Mouse (Mus musculus): Measurements from ENCODE around the gene Mdfic.

Mdfic gene

DNA sequence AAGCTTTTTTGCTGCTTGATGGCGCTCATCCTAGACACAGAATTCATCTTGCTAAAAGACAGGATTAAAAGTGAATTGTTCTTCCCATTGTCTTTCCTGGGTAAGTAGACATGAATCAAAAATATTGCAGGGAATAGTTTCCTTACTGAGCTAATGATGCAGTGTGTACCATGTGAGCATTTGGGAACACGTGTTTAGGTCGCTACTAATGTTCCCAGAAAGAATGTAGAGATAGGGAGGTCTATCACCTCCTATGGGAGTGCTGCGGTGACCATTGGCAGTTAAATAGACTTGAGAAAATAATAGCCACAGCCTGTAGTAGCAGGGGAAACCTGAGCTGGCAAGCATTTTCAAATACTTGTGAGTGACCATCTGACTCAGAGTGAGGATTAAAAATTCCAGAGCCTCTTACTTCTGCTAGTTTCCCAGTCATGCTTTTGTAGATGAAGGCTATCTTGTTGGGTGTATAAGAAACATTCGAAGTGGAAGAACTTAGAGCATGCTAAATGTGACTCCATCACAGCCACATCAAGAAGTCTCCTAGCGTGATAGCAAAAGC is 22.2 kb downstream of the Mdfic start:
- DNase-seq (ENCODE audit: low spot score), result no peak

DNA sequence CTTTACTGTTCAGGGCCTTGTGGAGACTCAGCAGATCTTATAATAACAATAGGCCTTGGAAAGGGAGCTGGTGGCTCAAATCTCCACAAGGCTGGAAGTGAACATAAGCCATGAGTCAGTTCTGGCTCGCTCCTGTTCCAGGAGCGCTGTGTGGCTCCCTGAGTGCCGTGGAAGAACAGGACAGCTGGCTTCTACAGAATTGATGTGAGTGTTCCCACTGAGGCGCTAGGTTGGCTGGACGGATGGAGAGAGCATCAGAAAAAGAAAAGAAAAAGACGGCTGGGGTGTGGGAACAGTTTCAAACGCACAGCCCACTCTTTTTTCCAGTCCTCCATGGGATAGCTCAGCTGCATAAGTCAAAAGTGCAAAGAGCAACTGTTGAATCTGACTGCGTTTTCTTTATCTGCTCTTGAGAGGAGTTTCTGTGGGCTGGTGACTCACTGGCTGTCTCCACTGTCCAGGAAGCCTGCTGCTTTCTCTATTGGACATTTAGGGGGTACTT is 22.9 kb downstream of the Mdfic start:
- DNase-seq (ENCODE audit: low spot score), result no peak

DNA sequence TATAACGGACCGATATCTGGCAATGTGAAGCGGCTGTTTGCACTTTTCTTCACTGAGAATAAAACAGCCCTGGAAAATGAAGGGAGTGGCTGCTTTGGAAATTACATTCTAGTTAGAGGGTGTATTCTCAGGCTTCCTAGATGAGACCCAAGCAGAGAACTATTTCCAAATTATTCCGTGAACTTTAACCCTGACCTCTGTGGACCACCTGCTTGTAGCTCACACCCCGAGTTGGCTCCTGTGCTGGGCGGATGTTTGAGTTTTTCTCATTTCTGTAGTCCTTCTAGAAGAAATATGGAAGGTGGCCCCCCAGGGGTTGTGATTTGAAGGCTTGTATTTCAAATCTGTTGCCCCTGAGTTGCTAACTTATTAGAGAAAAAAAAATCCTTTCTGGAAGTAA is 23.3 kb downstream of the Mdfic start:
- no peak for DNase-seq (ENCODE audit: low spot score)

DNA sequence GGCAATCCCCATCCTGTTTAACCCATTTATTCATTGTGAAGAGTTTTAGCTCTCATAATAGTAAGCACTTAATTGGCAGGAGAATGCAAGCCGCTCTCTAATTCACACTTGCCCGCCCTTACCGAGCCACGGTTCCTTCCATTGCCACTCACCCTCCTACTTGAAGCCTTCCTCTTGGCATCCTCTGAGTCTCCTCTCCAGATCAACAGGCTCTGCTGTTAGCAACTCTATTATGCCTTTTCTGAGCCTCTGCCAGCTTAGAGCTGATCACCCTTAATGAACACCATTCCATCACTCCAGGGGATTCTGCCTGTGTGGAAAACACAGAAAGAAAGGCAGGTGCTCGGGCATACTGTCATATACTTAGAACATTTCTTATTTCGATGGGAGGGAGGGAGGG is 24.9 kb downstream of the Mdfic start:
- DNase-seq (ENCODE audit: low spot score), result no peak

DNA sequence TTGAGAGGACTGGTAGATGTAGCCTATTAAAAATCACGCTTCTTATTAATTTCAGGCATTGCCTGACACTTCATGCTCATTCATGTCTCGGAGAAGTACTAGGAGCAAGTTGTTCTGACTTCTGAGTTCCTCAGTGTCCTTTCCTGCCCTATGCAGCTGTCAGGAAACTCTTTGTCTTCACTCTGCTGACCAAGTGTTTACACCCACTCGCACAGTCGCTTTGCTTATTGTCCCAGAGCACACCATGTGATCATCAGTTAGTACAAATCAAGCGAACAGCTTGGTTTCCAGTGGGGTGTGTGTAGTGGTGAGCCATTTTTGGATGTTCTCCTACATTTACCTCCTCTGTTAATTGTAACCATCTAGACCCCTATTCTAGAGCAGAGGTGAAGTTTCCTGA is 25.4 kb downstream of the Mdfic start:
- no peak for DNase-seq (ENCODE audit: low spot score)

DNA sequence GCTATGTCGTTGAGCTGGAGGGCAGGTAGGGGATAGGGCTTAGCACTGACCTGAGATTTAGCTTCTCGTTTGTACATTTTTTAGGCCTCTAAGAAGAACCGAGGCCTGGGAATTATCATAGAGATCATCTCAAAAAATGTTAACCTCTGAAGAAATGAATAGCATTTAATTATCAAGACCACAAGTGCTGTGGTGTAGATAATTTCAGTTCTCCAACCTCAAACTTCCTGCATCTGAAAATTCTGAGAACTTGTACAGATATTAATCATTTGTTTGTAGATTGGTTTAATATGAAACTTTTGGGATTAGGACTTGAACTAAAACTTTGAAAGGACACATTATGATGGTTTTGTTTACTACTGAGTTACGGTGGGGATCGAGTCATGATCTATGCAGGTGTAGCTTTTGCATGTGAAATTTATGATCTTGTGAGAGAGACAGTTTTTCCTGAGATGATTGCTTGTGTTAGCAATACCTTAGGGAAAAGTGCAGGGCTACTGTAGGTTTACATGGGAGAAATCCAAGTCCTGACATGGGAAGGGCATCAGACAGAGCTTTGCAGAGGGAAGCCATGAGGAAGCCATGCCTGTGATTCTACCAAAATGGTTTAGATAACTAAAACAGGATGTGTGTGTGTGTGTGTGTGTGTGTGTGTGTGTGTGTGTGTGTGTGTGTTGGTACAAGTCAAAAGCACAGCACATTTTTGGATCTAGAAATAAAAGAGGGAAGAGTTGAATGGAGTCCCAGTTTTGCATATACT is 27.1 kb downstream of the Mdfic start:
- DNase-seq (ENCODE audit: low spot score), result no peak

DNA sequence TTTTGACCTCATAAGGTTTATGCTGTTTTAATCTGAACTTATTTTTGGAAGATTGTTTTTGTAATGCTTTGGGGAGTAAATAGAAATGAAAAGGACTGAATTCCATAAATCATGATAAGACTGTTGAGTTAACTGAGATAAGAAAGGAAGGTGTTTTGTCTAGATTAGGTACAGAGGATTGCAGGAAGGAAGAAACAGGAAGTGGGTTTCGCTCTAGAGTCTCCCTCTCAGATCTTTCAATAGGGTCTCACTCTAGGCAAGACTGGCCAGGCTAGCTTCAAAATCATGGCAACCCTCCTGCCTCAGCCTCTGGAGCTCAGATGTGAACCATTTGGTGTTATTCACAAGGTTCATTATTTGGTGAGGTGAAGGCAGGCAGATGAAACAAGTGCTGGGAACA is 27.8 kb downstream of the Mdfic start:
- DNase-seq (ENCODE audit: low spot score), result no peak

DNA sequence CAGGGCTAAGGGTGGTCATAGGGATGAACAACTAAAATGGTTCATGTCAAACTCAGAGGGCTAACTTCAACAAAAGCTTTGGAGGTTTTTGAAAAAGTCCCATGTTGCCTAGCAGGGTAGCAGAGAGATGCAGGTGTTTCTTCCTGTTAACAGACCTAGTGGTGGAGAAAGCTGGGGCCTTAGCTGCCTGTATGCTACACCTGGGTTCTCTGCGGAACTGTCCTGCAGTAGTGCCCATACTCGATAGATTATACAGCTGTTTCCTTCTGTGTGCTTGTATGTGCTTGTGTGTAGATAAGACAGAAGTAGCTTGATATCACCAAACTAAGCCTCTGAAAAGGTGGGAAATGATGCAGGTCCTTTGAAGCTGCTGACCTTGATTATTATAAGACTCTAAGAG is 28.5 kb downstream of the Mdfic start:
- no peak for DNase-seq (ENCODE audit: low spot score)

DNA sequence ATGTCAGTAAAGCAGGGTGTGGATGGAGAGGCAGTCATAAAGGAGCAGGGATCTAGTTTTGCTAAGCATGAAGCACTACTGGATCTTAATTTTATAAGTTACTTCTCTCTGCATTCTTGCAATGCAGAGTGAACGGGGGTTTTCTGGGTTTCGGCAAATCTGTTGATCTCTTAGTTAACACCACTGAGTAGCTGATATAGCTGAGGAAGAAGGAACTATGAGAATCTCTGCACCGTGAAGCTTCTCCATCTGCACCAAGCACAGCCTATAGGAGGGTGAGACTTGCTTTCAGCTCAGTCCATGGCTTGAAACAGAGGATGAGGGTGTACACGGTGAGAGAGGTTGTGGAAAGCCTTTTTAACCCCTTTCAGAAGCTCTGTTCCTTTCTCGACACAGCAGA is 29.6 kb downstream of the Mdfic start:
- no peak for DNase-seq (ENCODE audit: low spot score)

DNA sequence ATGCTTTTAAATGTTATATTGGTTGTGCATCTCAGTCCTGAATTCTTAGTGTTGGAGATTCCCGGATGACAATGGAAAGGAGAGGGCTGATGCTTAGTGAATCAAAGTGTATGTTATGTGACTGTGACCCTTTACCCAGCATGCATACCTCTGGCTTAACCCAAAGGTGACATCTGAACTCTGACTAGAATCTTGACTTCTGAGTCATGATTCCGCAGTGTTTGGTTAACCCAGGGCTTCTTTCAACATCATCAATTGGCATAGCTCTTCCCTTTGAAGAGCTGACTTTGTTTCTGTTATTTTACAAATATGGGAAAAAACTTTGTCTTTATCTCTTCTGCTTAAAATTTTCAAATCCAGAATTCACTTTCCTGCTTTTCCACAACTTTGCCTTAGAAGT is 30.9 kb downstream of the Mdfic start:
- no peak for DNase-seq (ENCODE audit: low spot score)

DNA sequence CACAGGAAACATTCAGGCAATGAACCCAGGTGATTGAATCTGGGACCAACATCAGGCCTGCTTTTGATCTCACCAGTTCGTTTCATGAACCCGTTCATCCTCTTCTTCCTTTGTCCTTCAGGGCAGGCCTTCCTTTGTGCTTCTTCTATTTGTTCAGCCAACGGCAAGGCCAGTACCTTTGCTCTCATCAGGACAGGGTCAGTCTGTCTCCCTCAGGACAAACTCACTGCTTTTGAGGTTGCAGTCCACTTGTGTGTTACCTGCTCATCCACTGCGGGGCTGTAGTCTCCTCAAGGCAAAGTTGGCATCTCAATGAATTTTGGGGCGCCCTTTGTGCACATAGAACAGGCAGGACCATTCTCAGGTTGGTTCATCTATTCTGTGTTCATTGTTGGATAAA is 31.7 kb downstream of the Mdfic start:
- no peak for DNase-seq (ENCODE audit: low spot score)

DNA sequence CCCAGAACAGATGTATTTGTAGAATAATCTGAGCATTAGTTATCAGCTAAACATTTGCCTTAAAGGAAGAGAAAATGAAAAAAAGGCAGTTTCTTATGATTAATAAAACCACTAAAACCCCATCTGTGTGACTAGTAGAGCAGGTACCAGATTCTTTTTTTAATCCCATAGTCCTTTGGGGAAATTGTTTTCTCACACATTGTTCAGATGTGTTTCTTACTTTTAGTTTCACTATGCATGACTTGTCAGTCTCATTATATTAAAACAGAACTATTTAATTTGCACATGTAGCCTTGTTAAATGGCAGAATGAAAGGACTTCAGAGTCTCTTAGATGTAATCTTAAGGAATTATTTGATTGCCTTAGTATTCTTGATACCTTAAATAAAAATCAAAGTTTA is 32.7 kb downstream of the Mdfic start:
- DNase-seq (ENCODE audit: low spot score), result no peak

DNA sequence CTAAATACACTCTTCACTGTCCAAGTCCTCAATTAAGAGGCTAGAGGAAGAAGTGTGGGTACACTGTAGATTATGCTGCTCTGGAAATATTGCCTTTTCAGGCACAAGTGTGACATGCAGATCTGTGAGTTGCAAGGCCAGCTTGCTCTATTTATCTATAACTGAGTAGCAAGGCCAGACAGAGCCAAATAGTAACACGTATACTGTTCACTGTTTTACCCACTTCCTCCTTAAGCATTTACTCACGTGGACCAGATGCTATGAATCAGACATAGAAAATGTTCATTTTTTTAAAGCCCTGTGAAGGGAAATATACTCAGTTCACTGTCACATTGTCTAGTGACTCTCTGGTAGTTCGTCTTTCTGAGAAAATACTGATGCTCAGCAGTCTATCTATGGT is 37.9 kb downstream of the Mdfic start:
- DNase-seq (ENCODE audit: low spot score), result no peak

DNA sequence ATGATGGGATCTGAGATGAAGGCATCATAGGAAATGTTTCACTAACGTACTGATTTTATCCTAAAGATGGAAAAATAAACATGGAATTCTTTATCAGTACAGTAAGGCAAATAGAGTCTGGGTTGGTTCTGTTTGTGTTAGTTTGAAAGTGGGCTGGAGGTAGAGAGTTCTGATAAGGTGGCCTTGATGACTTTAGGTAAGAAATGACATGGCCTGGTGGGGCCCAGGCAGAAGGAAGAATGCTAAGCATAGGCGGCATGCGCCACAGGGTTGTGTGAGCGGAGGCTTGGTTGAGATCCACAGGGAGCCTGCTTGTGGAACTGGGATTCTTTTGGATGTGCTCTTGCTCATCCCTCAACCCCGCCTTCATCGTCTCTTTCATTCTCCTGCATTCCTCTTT is 40.3 kb downstream of the Mdfic start:
- no peak for DNase-seq (ENCODE audit: low spot score)

DNA sequence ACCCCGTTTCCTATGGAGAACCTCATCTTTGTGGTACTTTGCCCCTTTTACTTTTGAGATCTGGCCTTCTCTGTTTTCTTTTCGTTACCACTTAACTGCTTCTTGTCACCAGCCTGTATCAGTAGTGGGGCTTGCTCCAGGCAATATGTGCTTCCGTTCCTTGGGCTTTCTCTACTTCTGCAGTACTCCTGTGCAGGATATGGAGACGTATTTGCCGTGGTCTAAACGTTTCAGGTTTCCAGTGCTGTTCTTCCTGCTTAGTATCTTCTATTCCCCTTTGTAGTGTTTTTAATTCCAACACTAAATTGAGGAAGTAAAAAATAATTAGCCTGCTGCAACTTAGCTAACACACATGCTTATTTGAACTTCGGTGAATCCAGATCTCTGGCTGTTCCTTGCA is 43.6 kb downstream of the Mdfic start:
- DNase-seq (ENCODE audit: low spot score), result no peak

DNA sequence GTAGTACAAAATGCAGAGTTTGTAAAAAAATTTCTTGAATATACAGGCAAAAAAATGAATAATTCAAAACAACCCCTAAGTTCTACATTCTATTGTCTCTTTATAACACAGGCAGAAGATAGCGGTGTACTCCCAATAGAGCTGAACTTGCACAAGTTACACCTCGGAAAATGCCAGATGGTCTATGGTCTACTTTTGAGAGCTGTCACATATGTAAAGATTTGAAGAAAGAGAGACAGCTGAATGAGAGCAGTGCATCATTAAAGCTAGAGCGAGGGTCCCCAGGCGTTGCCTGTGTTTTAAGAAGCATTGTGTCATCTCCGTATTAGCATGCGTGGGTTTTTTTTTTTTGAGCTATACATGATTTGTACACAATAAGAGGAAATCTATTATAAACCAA is 47.0 kb downstream of the Mdfic start:
- DNase-seq (ENCODE audit: low spot score), result no peak

DNA sequence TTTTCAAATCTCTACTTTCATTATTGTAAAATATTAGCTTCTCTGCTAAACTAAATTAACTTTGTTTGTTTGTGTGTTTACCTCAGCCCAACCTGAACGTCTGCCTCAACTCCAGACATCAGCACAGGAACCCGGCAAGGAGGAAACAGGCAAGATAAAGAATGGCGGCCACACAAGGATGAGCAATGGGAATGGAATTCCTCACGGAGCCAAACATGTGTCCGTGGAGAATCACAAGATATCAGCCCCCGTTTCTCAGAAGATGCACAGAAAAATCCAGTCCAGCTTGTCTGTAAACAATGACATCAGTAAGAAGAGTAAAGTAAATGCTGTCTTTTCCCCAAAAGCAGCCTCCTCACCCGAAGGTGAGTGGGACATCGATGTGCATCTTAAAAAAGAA is 49.7 kb downstream of the Mdfic start:
- no peak for DNase-seq (ENCODE audit: low spot score)

DNA sequence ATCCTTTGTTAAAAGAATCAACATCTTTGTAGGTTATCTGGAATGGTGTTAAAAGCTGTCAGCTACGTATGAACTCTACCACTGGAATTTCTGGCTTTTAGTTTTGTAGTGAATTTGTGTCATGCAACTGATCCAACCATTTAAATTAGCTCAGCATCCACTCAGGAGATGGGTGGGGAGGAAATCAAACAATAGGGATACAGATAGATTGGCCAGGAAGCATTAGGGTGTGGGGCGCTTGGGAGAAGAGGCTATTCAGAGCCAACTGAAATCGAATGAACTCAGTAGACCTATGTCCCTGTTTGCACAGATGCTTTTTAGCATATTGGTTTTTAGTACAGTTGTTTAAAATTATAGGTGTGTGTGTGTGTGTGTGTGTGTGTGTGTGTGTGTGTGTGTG is 56.6 kb downstream of the Mdfic start:
- DNase-seq (ENCODE audit: low spot score), result no peak

DNA sequence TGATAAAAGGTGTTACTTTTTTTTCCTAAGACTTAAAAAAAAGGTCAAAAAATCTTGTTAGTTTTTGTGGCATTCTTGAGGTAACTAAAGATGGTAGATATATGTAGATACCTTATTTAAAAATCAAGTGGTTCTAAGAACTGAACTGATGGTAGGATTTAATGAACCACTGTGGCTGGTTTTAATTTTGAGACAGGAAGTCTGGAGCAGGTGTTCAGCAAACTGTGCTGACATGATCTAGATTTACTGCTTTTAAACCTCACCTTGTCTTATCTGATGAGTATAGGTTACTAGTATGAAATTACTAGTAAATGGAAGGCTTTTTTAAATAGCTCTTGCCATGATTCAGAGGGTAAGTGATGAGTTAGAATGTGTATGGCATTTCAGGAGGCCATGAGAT is 59.7 kb downstream of the Mdfic start:
- no peak for DNase-seq (ENCODE audit: low spot score)

DNA sequence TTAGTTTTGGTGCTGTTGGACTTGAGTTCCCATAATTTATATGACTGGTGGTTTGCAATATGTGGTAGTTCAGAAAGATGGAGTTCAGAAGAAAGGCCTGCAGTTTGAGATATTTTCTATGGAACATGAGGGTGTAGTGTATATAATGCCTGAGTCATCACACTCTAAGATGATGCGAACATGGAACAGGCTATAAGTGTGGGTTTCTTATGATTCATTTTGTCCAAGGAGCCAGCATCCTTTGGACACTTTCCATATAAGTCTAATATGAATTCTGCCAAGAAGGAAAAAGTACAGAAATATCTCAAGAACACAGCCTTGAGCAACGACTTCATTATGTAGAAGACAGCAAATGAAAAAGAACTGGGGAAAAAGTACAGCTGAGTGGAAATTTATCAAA is 60.2 kb downstream of the Mdfic start:
- no peak for DNase-seq (ENCODE audit: low spot score)

DNA sequence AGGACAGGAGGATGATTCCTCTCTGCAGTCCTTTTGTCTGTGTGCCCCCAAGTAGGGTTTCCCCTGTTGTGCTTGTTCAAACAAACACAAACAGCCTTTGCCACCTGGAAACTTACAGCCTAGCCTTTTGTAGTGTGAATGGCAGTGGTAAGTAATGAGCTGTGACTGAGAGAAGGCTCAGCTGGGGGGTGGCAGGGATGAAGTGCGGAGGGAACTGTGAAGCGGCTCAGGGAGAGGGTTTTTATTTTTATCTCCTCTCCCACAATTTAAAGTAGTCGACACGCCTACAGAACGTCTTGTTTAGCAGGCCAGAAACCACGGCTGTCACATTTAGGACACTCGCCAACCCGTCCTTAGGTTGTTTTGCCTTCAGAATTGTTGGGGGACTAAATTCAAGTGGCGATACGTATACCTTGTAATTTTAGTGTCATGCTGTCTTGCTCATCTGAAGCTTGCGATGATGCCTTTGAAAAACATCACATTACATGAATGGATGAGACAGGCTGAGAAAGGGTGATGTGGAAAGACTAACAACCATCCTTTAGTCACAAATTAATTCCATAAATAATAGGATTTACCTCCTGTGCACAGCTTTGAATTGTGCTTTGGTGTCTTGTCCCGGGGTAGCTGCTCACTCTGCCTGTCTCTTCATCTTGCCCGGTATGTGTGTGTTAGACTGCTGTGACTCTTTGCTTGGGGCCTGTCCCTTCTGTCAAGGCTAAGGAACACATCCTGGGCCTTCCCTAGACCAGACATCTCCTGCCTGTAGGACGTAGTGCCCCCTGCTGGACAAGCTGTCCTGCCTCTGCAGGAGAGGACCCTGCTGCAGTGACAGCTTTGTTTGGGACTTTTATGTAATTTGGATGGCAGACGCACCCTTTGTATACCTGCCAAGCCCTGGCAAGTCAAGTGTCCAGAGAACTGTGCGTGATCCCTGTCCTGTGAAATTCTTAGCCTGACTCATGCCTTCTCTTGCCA is 69.4 kb downstream of the Mdfic start:
- DNase-seq (ENCODE audit: low spot score), result peak; percentile 20

DNA sequence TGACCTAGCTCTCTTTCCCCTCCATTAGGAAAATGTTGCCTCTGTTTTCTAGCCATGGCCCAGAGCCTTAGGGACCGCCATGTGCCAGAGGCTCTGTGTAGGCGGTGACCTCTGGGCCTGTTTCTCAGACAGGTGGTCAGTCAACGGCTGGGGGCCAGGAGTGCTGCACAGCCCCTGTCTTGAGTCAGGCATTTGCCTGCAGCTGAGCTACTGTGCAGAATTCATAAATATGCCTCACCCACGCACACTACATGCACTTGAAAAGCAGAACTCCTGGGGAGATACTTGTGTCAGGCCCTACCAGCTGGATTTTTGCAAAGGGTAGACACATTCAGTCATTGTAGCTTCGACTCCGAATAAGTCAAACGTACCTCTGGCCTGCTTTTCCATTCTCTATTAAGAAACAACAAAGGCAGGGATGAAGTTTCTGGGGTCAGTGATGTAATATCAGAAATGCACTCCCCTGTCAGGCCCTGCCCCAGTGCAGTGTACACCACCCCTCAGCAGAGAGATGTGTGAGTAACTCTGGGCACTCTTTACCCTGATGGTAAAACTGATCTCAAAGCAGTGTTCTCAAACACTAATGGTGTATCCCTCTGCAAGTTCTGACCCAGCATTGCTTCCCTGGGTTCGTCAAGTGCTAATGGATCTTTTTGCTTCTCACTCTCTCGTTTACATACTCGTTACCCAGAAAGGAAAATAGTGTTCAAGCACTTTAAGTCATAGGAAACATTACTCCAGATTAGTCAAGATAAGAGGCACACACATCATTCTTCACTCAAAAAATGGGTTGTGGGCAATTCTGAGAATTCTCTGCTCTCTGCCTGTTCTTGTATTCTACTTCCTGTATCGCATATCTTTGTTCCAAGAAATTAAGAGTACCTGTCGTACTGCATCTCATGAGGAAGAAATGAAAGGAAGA is 72.5 kb downstream of the Mdfic start:
- no peak for DNase-seq (ENCODE audit: low spot score)

Measured in layer of hippocampus, adult 9-10 months (tissue).